Mouse (Mus musculus) splenic B cell, adult 2 months (primary cell): ENCODE results near the gene E2f4.
"Not testable (repeated sequence)": the region's sequence is repeated elsewhere in the genome, so short reads cannot be mapped to it uniquely, and the experiment has no call there.

Experiments used
- DNase-seq: peaks from one replicate; pipeline ENCODE4 v3.0.0-alpha.2; 2011; ENCODE audit warnings: low read depth, low spot score
- H3K27me3 ChIP-seq: 2 replicates; pipeline ENCODE4 v1.6.1; 2012; ENCODE audit warnings: mild to moderate bottlenecking, low read length, moderate library complexity, mixed read lengths; ENCODE audit not compliant: control insufficient read depth, poor library complexity, insufficient read depth, severe bottlenecking
- H3K36me3 ChIP-seq: 2 replicates; pipeline ENCODE4 v1.6.1; 2012; ENCODE audit warnings: mild to moderate bottlenecking, low read length, moderate library complexity, mixed read lengths; ENCODE audit not compliant: control insufficient read depth, poor library complexity, insufficient read depth, severe bottlenecking

E2f4 gene

GRCm38 (mm10) chr8:105282239-105282638, 15.2 kb upstream of the E2f4 start:
- no peaks in the 10 kb centered on the region for H3K27me3 ChIP-seq
- no peaks in the 10 kb centered on the region for H3K36me3 ChIP-seq
- DNase-seq: no peak

- no peaks in the 10 kb centered on the region for H3K27me3 ChIP-seq
- DNase-seq: peak; percentile 71
- no peaks in the 10 kb centered on the region for H3K36me3 ChIP-seq
Measured at GRCm38 (mm10) chr8:105283074-105283473, 14.4 kb upstream of the E2f4 start.

- DNase-seq: no peak
- no peaks in the 10 kb centered on the region for H3K36me3 ChIP-seq
- no peaks in the 10 kb centered on the region for H3K27me3 ChIP-seq
Measured at GRCm38 (mm10) chr8:105285514-105285913, 11.9 kb upstream of the E2f4 start.

GRCm38 (mm10) chr8:105286907-105287306, 10.6 kb upstream of the E2f4 start:
- Histone ChIP-seq H3K36me3 (no peaks in the 10 kb centered on the region), H3K27me3 (no peaks in the 10 kb centered on the region)
- DNase-seq: no peak

- DNase-seq: no peak
- Histone ChIP-seq H3K36me3 (no peaks in the 10 kb centered on the region), H3K27me3 (no peaks in the 10 kb centered on the region)
Measured at GRCm38 (mm10) chr8:105288231-105288630, 9.2 kb upstream of the E2f4 start.

- Histone ChIP-seq H3K36me3 (no peaks in the 10 kb centered on the region), H3K27me3 (no peaks in the 10 kb centered on the region)
- peak; percentile 98 for DNase-seq
Measured at GRCm38 (mm10) chr8:105288958-105289732, 8.3 kb upstream of the E2f4 start.

- Histone ChIP-seq H3K27me3 (no peaks in the 10 kb centered on the region), H3K36me3 (no peaks in the 10 kb centered on the region)
- DNase-seq: peak; percentile 59
Measured at GRCm38 (mm10) chr8:105289805-105290460, 7.5 kb upstream of the E2f4 start, which contains the start of gene 4931428F04Rik. Gene 4931428F04Rik, minus strand, starts transcription at chr8:105289864.

GRCm38 (mm10) chr8:105290554-105291314, 6.7 kb upstream of the E2f4 start:
- peak; percentile 94 for DNase-seq
- Histone ChIP-seq H3K36me3 (no peaks in the 10 kb centered on the region), H3K27me3 (no peaks in the 10 kb centered on the region)

- DNase-seq, H3K36me3 ChIP-seq, H3K27me3 ChIP-seq: not testable (repeated sequence)
Measured at GRCm38 (mm10) chr8:105291364-105291763, 6.1 kb upstream of the E2f4 start.

- not testable (repeated sequence) for H3K27me3 ChIP-seq, H3K36me3 ChIP-seq
- peak; percentile 48 for DNase-seq
Measured at GRCm38 (mm10) chr8:105291802-105292201, 5.7 kb upstream of the E2f4 start.

GRCm38 (mm10) chr8:105292471-105292870, 5.0 kb upstream of the E2f4 start:
- DNase-seq: no peak
- H3K36me3 ChIP-seq: no peaks in the 10 kb centered on the region
- no peaks in the 10 kb centered on the region for H3K27me3 ChIP-seq

- Histone ChIP-seq H3K27me3 (no peaks in the 10 kb centered on the region), H3K36me3 (no peaks in the 10 kb centered on the region)
- no peak for DNase-seq
Measured at GRCm38 (mm10) chr8:105293405-105293804, 4.1 kb upstream of the E2f4 start.

- no peak for DNase-seq
- H3K27me3 ChIP-seq: no peaks in the 10 kb centered on the region
Measured at GRCm38 (mm10) chr8:105294776-105295175, 2.7 kb upstream of the E2f4 start.

GRCm38 (mm10) chr8:105295256-105295655, 2.2 kb upstream of the E2f4 start:
- Histone ChIP-seq H3K27me3 (no peaks in the 10 kb centered on the region), H3K36me3 (no peaks in the 10 kb centered on the region)
- no peak for DNase-seq

More at GRCm38 (mm10) chr8:105294776-105295175, 2.7 kb upstream of the E2f4 start:
- no peaks in the 10 kb centered on the region for H3K36me3 ChIP-seq
